In genomic region chr4:136860022-136860421, GRCm38 (mm10) we compare ENCODE assay signal across 17 mouse cellular contexts. TPM values are rescaled to one million over a fixed set of nuclear protein-coding genes. Genes with fewer than 3 reads are reported as not detected.
DNase-seq lines count a peak whose midpoint lies in the region; ATAC-seq and TF ChIP-seq lines count a peak whose summit lies in the region.
"Had no signal": no experiment of that assay in that cellular context is flagged by ENCODE, and none has a peak within 500 bp of the region (broad histone marks: within the 10 kb centered on the region; RNA-seq: fewer than 3 reads in every experiment).

No protein-coding gene starts in this region.

- H3K4me1 ChIP-seq in intestine, postnatal 0 days (replicated peaks; ENCODE audit: control insufficient read depth, insufficient read depth, low read length): peaks cover 4% of the 10 kb centered on the region; the same call in 1 of the 2 replicates
- peaks cover 15% of the 10 kb centered on the region for H3K4me1 ChIP-seq in intestine, embryonic 16.5 days (ENCODE audit: control insufficient read depth, insufficient read depth, low read length)
- no peaks in the 10 kb centered on the region for H3K4me1 ChIP-seq in spleen, adult 2 months (ENCODE audit: control insufficient read depth, insufficient read depth, insufficient read length)
- H3K4me1 ChIP-seq in MEL (ENCODE audit: control insufficient read depth in 1 of 2, insufficient read depth in 2 of 2, low read length in 2 of 2): no peaks in the 10 kb centered on the region

- no peak overlapping the region for H3K9ac ChIP-seq in intestine, postnatal 0 days (ENCODE audit: low read depth, low read length)
- no peak overlapping the region for H3K9ac ChIP-seq in intestine, embryonic 16.5 days (ENCODE audit: low read depth, low read length)
- no peak overlapping the region for H3K9ac ChIP-seq in MEL (ENCODE audit: control insufficient read depth, low read depth, low read length, poor library complexity, severe bottlenecking)
- H3K9ac ChIP-seq: forebrain, postnatal 0 days; limb, embryonic 15.5 days; neural tube, embryonic 13.5 days had no signal

- TF ChIP-seq EP300 in MEL (IDR thresholded peaks at IDR 0.05; ENCODE audit: low read depth in 1 of 2, low read length in 2 of 2): no peak

- no peaks in the 10 kb centered on the region for H3K27me3 ChIP-seq in intestine, postnatal 0 days (replicated peaks; ENCODE audit: control insufficient read depth, insufficient read depth, low read length)
- no peaks in the 10 kb centered on the region for H3K27me3 ChIP-seq in intestine, embryonic 16.5 days (replicated peaks; ENCODE audit: control insufficient read depth, insufficient read depth, low read length)
- H3K27me3 ChIP-seq in spleen, adult 2 months (ENCODE audit: control insufficient read depth, insufficient read depth, low read length): no peaks in the 10 kb centered on the region
- H3K27me3 ChIP-seq in MEL (ENCODE audit: control insufficient read depth in 1 of 2, insufficient read depth in 2 of 2, low read length in 2 of 2): no peaks in the 10 kb centered on the region
- no peaks in the 10 kb centered on the region for H3K27me3 ChIP-seq in splenic B cell, adult 2 months (ENCODE audit: control insufficient read depth, insufficient read depth, low read length, poor library complexity, severe bottlenecking)
- H3K27me3 ChIP-seq: neural tube, embryonic 13.5 days had no signal

- H3K79me2 ChIP-seq in MEL (ENCODE audit: control insufficient read depth, insufficient read depth, low read length, poor library complexity): no peaks in the 10 kb centered on the region

- H3K9me3 ChIP-seq in intestine, postnatal 0 days (ENCODE audit: control insufficient read depth): no peaks in the 10 kb centered on the region
- H3K9me3 ChIP-seq in intestine, embryonic 16.5 days (ENCODE audit: control insufficient read depth, low read length): no peaks in the 10 kb centered on the region
- no peaks in the 10 kb centered on the region for H3K9me3 ChIP-seq in MEL (replicated peaks; ENCODE audit: insufficient read depth, low read length)
- H3K9me3 ChIP-seq: limb, embryonic 15.5 days; neural tube, embryonic 13.5 days had no signal

- TF ChIP-seq POLR2A in spleen, adult 2 months (IDR thresholded peaks at IDR 0.05; ENCODE audit: low read depth, low read length): no peak
- no peak for TF ChIP-seq POLR2A in MEL (IDR thresholded peaks at IDR 0.05; ENCODE audit: control insufficient read depth in 1 of 2, insufficient read depth in 1 of 2, low read depth in 1 of 2, low read length in 2 of 2, poor library complexity in 1 of 2)

- no peak for DNase-seq in spleen, adult 2 months (ENCODE audit: low read depth in 1 of 2, low spot score in 2 of 2)
- DNase-seq in spleen, adult 12 weeks (ENCODE audit: low spot score): no peak
- peak; percentile 33 for DNase-seq in MEL (ENCODE audit: low read depth, low spot score)
- peak; percentile 9 for DNase-seq in splenic B cell, adult 2 months (ENCODE audit: low read depth, low spot score)
- no peak for DNase-seq in adrenal gland, postnatal 4 days (ENCODE audit: low spot score in 2 of 2)
- DNase-seq: adrenal gland, postnatal 25 days; cerebellum, adult 11 months; forebrain, postnatal 0 days; gastrocnemius, postnatal 14 days; kidney, adult 11 months had no signal

- H3K27ac ChIP-seq in intestine, postnatal 0 days (ENCODE audit: low read depth, low read length): no peak overlapping the region
- no peak overlapping the region for H3K27ac ChIP-seq in intestine, embryonic 16.5 days (ENCODE audit: low read length)
- no peak overlapping the region for H3K27ac ChIP-seq in spleen, adult 2 months (ENCODE audit: insufficient read depth, low read length)
- H3K27ac ChIP-seq in MEL (ENCODE audit: control insufficient read depth, low read depth, low read length): no peak overlapping the region
- H3K27ac ChIP-seq: limb, embryonic 15.5 days; macrophage; neural tube, embryonic 13.5 days had no signal

- ATAC-seq in intestine, postnatal 0 days: no peak
- no peak for ATAC-seq in intestine, embryonic 16.5 days
- ATAC-seq: forebrain, postnatal 0 days had no signal

- peak; percentile 7 for TF ChIP-seq RAD21 in MEL (IDR thresholded peaks at IDR 0.05; ENCODE audit: low read depth, low read length)

- H3K36me3 ChIP-seq in intestine, postnatal 0 days (ENCODE audit: control insufficient read depth, insufficient read depth): no peaks in the 10 kb centered on the region
- H3K36me3 ChIP-seq in intestine, embryonic 16.5 days (ENCODE audit: control insufficient read depth, insufficient read depth, low read length): no peaks in the 10 kb centered on the region
- H3K36me3 ChIP-seq in spleen, adult 2 months (ENCODE audit: control insufficient read depth, insufficient read depth, low read length): no peaks in the 10 kb centered on the region
- no peaks in the 10 kb centered on the region for H3K36me3 ChIP-seq in MEL (ENCODE audit: control insufficient read depth in 1 of 2, insufficient read depth in 2 of 2, low read length in 2 of 2)
- H3K36me3 ChIP-seq in splenic B cell, adult 2 months (ENCODE audit: control insufficient read depth, insufficient read depth, low read length, poor library complexity, severe bottlenecking): no peaks in the 10 kb centered on the region
- H3K36me3 ChIP-seq: limb, embryonic 15.5 days; neural tube, embryonic 13.5 days had no signal

- no peak overlapping the region for H3K4me3 ChIP-seq in intestine, postnatal 0 days (ENCODE audit: low read depth, low read length)
- H3K4me3 ChIP-seq in intestine, embryonic 16.5 days (ENCODE audit: low read length): no peak overlapping the region
- H3K4me3 ChIP-seq in spleen, adult 2 months (ENCODE audit: extremely low read depth, insufficient read depth, insufficient read length): no peak overlapping the region
- H3K4me3 ChIP-seq in MEL (ENCODE audit: control insufficient read depth in 1 of 2, insufficient read depth in 1 of 2, low read depth in 2 of 2, low read length in 2 of 2): no peak overlapping the region
- H3K4me3 ChIP-seq: limb, embryonic 15.5 days; neural tube, embryonic 13.5 days had no signal

- WGBS in intestine, postnatal 0 days: 85% methylated on average over 7 of the region's 7 CpGs
- WGBS in intestine, embryonic 16.5 days: 85% methylated on average over 7 of the region's 7 CpGs
- WGBS in spleen, adult 2 months: 84% methylated on average over 7 of the region's 7 CpGs

- no peak overlapping the region for H3K4me2 ChIP-seq in intestine, postnatal 0 days (replicated peaks; ENCODE audit: low read depth)
- H3K4me2 ChIP-seq in intestine, embryonic 16.5 days (ENCODE audit: low read depth, low read length): no peak overlapping the region
- H3K4me2 ChIP-seq: heart, embryonic 11.5 days; limb, embryonic 15.5 days; neural tube, embryonic 13.5 days had no signal

- TF ChIP-seq CTCF in intestine, postnatal 0 days (IDR thresholded peaks at IDR 0.05; ENCODE audit: low read depth): peak; percentile 40
- peak; percentile 23; the same call in 1 of the 2 replicates for TF ChIP-seq CTCF in spleen, adult 2 months (IDR thresholded peaks at IDR 0.05; ENCODE audit: extremely low read depth, insufficient read depth, insufficient read length, insufficient replicate concordance)
- peak; percentile 48 to 75 (median 49) for TF ChIP-seq CTCF in MEL (IDR thresholded peaks at IDR 0.05 in 2 of 3, conservative IDR thresholded peaks at IDR 0.05 in 1 of 3; ENCODE audit: control insufficient read depth in 1 of 3, insufficient read depth in 1 of 3, low read depth in 2 of 3, low read length in 3 of 3, poor library complexity in 1 of 3, severe bottlenecking in 1 of 3)

TF ChIP-seq in MEL, 35 proteins besides CTCF, POLR2A, EP300 and RAD21:
- TF ChIP-seq POLR2AphosphoS2 (IDR thresholded peaks at IDR 0.05; ENCODE audit: low read length) (no peak), SMC3 (IDR thresholded peaks at IDR 0.05; ENCODE audit: low read depth, low read length) (peak; percentile 36)
TF ChIP-seq in MEL: peak in this region for 1.

RNA-seq across cellular contexts. Expression of gene Ephb2, which starts 24.2 kb away (rescaled TPM):
- polyA plus RNA-seq in intestine, postnatal 0 days (2015; fragmentation: Nextera tagmentation; extraction: Ambion mirVana): 5.7 TPM in 2 replicates
- 3.1 and 3.5 TPM in 2 replicates for polyA plus RNA-seq in intestine, embryonic 16.5 days (2015; fragmentation: Nextera tagmentation; extraction: Ambion mirVana)
- 2.7 and 6.1 TPM in 2 replicates for polyA plus RNA-seq in spleen, adult 2 months (2012; rRNA removed)
- 1.5 and 1.9 TPM in 2 replicates for total RNA-seq in MEL (2012; rRNA removed)
- 1 to 10 TPM in 1 of 2 experiments, not detected in 1; 4.1 TPM for polyA plus RNA-seq in MEL (2012; ENCODE audit: insufficient read depth in 1 of 2, insufficient read length in 2 of 2, low read depth in 1 of 2, low replicate concordance in 2 of 2, missing spikeins in 1 of 2)
- total RNA-seq in adrenal gland, postnatal 4 days (2021): 10 to 100 TPM; 16.9 to 21.2 TPM

RNA-seq across cellular contexts. Expression of gene C1qb, which starts 26.0 kb away (rescaled TPM):
- polyA plus RNA-seq in intestine, postnatal 0 days (2015; fragmentation: Nextera tagmentation; extraction: Ambion mirVana): 67.7 and 71.4 TPM in 2 replicates
- 76.3 and 77.6 TPM in 2 replicates for polyA plus RNA-seq in intestine, embryonic 16.5 days (2015; fragmentation: Nextera tagmentation; extraction: Ambion mirVana)
- polyA plus RNA-seq in spleen, adult 2 months (2012; rRNA removed): 284 and 304 TPM in 2 replicates
- total RNA-seq in MEL (2012; rRNA removed): not detected in 2 replicates
- polyA plus RNA-seq in MEL (2012; ENCODE audit: insufficient read depth in 1 of 2, insufficient read length in 2 of 2, low read depth in 1 of 2, low replicate concordance in 2 of 2, missing spikeins in 1 of 2): not detected
- total RNA-seq in adrenal gland, postnatal 4 days (2021): 10 to 100 TPM; 47.0 to 59.8 TPM

RNA-seq across cellular contexts. Expression of gene C1qc, which starts 32.8 kb away (rescaled TPM):
- 42.5 and 42.9 TPM in 2 replicates for polyA plus RNA-seq in intestine, postnatal 0 days (2015; fragmentation: Nextera tagmentation; extraction: Ambion mirVana)
- 28.4 and 32.9 TPM in 2 replicates for polyA plus RNA-seq in intestine, embryonic 16.5 days (2015; fragmentation: Nextera tagmentation; extraction: Ambion mirVana)
- 436 and 459 TPM in 2 replicates for polyA plus RNA-seq in spleen, adult 2 months (2012; rRNA removed)
- total RNA-seq in MEL (2012; rRNA removed): not detected in 2 replicates
- polyA plus RNA-seq in MEL (2012; ENCODE audit: insufficient read depth in 1 of 2, insufficient read length in 2 of 2, low read depth in 1 of 2, low replicate concordance in 2 of 2, missing spikeins in 1 of 2): not detected
- 10 to 100 TPM; 37.0 to 49.0 TPM for total RNA-seq in adrenal gland, postnatal 4 days (2021)

RNA-seq across cellular contexts. Expression of gene C1qa, which starts 38.6 kb away (rescaled TPM):
- polyA plus RNA-seq in intestine, postnatal 0 days (2015; fragmentation: Nextera tagmentation; extraction: Ambion mirVana): 44.8 and 48.0 TPM in 2 replicates
- 60.4 and 60.6 TPM in 2 replicates for polyA plus RNA-seq in intestine, embryonic 16.5 days (2015; fragmentation: Nextera tagmentation; extraction: Ambion mirVana)
- 214 and 227 TPM in 2 replicates for polyA plus RNA-seq in spleen, adult 2 months (2012; rRNA removed)
- total RNA-seq in MEL (2012; rRNA removed): 0.12 TPM in 1 of 2 replicates, not detected in the other
- polyA plus RNA-seq in MEL (2012; ENCODE audit: insufficient read depth in 1 of 2, insufficient read length in 2 of 2, low read depth in 1 of 2, low replicate concordance in 2 of 2, missing spikeins in 1 of 2): not detected
- total RNA-seq in adrenal gland, postnatal 4 days (2021): 10 to 100 TPM; 49.1 to 55.4 TPM
- total RNA-seq: hematopoietic stem cell, adult 5-6 weeks had no signal

Comparison
In these comparisons a context has a peak if more than half of its experiments do, and no peak if none do; other contexts are left out.
1. DNase-seq: peak in MEL (single experiment) and splenic B cell, adult 2 months (single experiment); none in spleen, adult 2 months (0 of 2), spleen, adult 12 weeks (single experiment) and adrenal gland, postnatal 4 days (0 of 2).
2. RNA of gene C1qb, which starts 26.0 kb away (polyA plus RNA-seq): 284 to 304 TPM in spleen, adult 2 months, 76.3 to 77.6 TPM in intestine, embryonic 16.5 days and 67.7 to 71.4 TPM in intestine, postnatal 0 days; not detected in MEL; every median in the first group is over 10 times any median in the second.
3. RNA of gene C1qc, which starts 32.8 kb away (polyA plus RNA-seq): 436 to 459 TPM in spleen, adult 2 months, 42.5 to 42.9 TPM in intestine, postnatal 0 days and 28.4 to 32.9 TPM in intestine, embryonic 16.5 days; not detected in MEL; every median in the first group is over 10 times any median in the second.
4. Peak in every context shown above with its lines, with median percentiles within 50 percentile points of each other: CTCF ChIP-seq.